Mouse (Mus musculus): ENCODE measurements around the gene Crybb3. TPM values are rescaled to one million over a fixed set of nuclear protein-coding genes. Genes with fewer than 3 reads are reported as not detected.

Gene Crybb3
- polyA plus RNA-seq (2021), result 1.1 TPM

GRCm38 (mm10) chr5:113081439-113081838 is at the start of gene Crybb3:
Gene Crybb3, minus strand, starts transcription at chr5:113081584.
- in situ Hi-C loops (cut with MboI; ENCODE audit: low pct_unique_long_range_greater_than_20kb), result loop anchor here (25.0 kb wide), 1 partner anchor 656 kb away; the partner anchor contains the start of gene Ficd
- CTCF ChIA-PET, result no interaction called here
- POLR2A ChIA-PET, result no interaction called here
- no peaks in the 10 kb centered on the region for H3K27me3 ChIP-seq
- no peak for TF ChIP-seq CTCF (IDR thresholded peaks at IDR 0.05)
- DNase-seq (ENCODE audit: low read depth, low spot score) (no peak), ATAC-seq (no peak)

DNA sequence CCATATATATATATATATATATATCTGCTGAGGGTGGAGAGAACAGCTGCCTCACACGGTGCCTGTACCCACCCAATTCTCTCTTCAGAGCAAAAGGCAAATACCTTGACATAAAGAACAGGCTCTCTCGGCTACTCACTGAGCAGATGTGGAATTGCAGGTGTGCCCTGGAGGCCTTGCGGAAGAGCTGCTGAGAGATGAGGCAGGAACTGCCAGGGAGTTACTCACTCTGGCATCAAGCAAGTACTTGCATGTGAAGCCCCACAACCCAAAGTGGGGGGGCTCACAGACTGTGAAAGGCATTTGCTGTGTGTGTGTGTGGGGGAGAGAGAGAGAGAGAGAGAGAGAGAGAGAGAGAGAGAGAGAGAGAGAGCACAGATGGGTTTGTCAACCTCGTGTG is 47.0 kb upstream of the Crybb3 start:
- CTCF ChIA-PET, result interaction anchor here (0.9 to 2.0 kb wide), 3 partner anchors 10 to 29 kb away, joined by 4 read pairs; no protein-coding TSS in a partner anchor
- DNase-seq (ENCODE audit: low read depth, low spot score) (no peak), ATAC-seq (no peak)
- POLR2A ChIA-PET, result no interaction called here
- no peaks in the 10 kb centered on the region for H3K27me3 ChIP-seq
- in situ Hi-C loops (cut with MboI; ENCODE audit: low pct_unique_long_range_greater_than_20kb), result no loop called here
- no peak for TF ChIP-seq CTCF (IDR thresholded peaks at IDR 0.05)

- in situ Hi-C loops (cut with MboI; ENCODE audit: low pct_unique_long_range_greater_than_20kb), result no loop called here
- CTCF ChIA-PET, result interaction anchor here (0.9 to 1.4 kb wide), 2 partner anchors 27 to 29 kb away, joined by 4 read pairs; no protein-coding TSS in a partner anchor
- no peak for TF ChIP-seq CTCF (IDR thresholded peaks at IDR 0.05)
- no peaks in the 10 kb centered on the region for H3K27me3 ChIP-seq
- DNase-seq (ENCODE audit: low read depth, low spot score), result no peak
- POLR2A ChIA-PET, result interaction anchor here (0.5 to 0.6 kb wide), 2 partner anchors 25 to 67 kb away, joined by 4 read pairs; no protein-coding TSS in a partner anchor
- ATAC-seq, result no peak
These were observed 45.1 kb upstream of the Crybb3 start for GRCm38 (mm10) chr5:113126476-113126875.

GRCm38 (mm10) chr5:113123693-113124092 is 42.3 kb upstream of the Crybb3 start:
- POLR2A ChIA-PET, result no interaction called here
- no peak for TF ChIP-seq CTCF (IDR thresholded peaks at IDR 0.05)
- CTCF ChIA-PET, result interaction anchor here (1.4 kb wide), 1 partner anchor 31 kb away, joined by 4 read pairs; no protein-coding TSS in a partner anchor
- H3K27me3 ChIP-seq, result no peaks in the 10 kb centered on the region
- in situ Hi-C loops (cut with MboI; ENCODE audit: low pct_unique_long_range_greater_than_20kb), result no loop called here
- no peak for ATAC-seq
- DNase-seq (ENCODE audit: low read depth, low spot score), result no peak

- H3K27me3 ChIP-seq, result no peaks in the 10 kb centered on the region
- POLR2A ChIA-PET, result no interaction called here
- in situ Hi-C loops (cut with MboI; ENCODE audit: low pct_unique_long_range_greater_than_20kb), result no loop called here
- CTCF ChIA-PET, result interaction anchor here (0.8 to 1.4 kb wide), 4 partner anchors 14 to 104 kb away, joined by 3 to 5 read pairs (median 4); partner anchors contain the start of gene Tmem211
- DNase-seq (ENCODE audit: low read depth, low spot score), result peak; percentile 41
- peak; percentile 66 for ATAC-seq
- TF ChIP-seq CTCF (IDR thresholded peaks at IDR 0.05), result no peak
These were observed 41.1 kb upstream of the Crybb3 start for GRCm38 (mm10) chr5:113122326-113123054.

DNA sequence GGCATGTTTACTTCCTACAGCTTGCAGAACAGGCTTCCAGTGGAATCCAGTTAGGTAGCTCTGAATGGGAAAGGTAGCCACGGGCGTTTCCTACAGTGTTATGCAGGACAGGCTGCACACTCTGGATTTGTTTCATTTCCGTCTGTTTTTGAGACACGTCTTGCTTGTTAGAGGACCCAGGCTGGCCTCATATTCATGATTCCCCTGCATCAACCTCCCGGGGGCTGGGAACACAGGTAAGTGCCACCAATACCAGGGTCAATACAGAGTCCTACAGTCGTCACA is 40.1 kb upstream of the Crybb3 start:
- in situ Hi-C loops (cut with MboI; ENCODE audit: low pct_unique_long_range_greater_than_20kb), result no loop called here
- DNase-seq (ENCODE audit: low read depth, low spot score) (no peak), ATAC-seq (no peak)
- ChIA-PET POLR2A (interaction anchor here (0.6 kb wide), 1 partner anchor 9 kb away, joined by 3 read pairs; no protein-coding TSS in a partner anchor), CTCF (interaction anchor here (1.4 kb wide), 1 partner anchor 22 kb away, joined by 3 read pairs; no protein-coding TSS in a partner anchor)
- TF ChIP-seq CTCF (IDR thresholded peaks at IDR 0.05), result no peak
- no peaks in the 10 kb centered on the region for H3K27me3 ChIP-seq

- CTCF ChIA-PET, result interaction anchor here (1.4 kb wide), 1 partner anchor 21 kb away, joined by 3 read pairs; no protein-coding TSS in a partner anchor
- ATAC-seq (no peak), DNase-seq (ENCODE audit: low read depth, low spot score) (no peak)
- in situ Hi-C loops (cut with MboI; ENCODE audit: low pct_unique_long_range_greater_than_20kb), result no loop called here
- TF ChIP-seq CTCF (IDR thresholded peaks at IDR 0.05), result no peak
- POLR2A ChIA-PET, result interaction anchor here (0.6 kb wide), 1 partner anchor 8 kb away, joined by 3 read pairs; no protein-coding TSS in a partner anchor
- no peaks in the 10 kb centered on the region for H3K27me3 ChIP-seq
These were observed 39.6 kb upstream of the Crybb3 start for GRCm38 (mm10) chr5:113120741-113121590.

- in situ Hi-C loops (cut with MboI; ENCODE audit: low pct_unique_long_range_greater_than_20kb), result no loop called here
- ChIA-PET CTCF (interaction anchor here (1.3 to 1.4 kb wide), 2 partner anchors 10 to 20 kb away, joined by 4 to 7 read pairs; no protein-coding TSS in a partner anchor), POLR2A (no interaction called here)
- no peak for TF ChIP-seq CTCF (IDR thresholded peaks at IDR 0.05)
- DNase-seq (ENCODE audit: low read depth, low spot score) (no peak), ATAC-seq (no peak)
- no peaks in the 10 kb centered on the region for H3K27me3 ChIP-seq
These were observed 38.6 kb upstream of the Crybb3 start for GRCm38 (mm10) chr5:113119861-113120465.

DNA sequence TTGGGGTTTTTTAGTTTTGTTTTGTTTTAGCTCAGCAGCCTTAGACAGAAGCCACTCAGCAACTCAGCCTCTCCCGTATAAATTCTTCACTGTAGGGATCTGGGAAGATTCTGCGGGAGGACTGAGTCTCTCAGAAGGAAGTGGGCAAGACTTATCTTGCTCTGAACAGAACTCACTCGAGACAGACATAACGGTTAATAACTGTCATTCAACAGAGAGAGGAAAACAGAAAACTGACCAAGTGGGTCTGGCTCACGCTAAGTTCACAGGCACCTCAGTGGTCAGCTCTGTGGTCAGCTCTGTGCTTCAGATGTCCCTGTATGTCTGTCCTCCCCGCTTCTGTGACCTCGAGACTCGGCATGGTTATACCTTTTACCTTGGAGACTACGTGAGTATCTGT is 37.9 kb upstream of the Crybb3 start:
- CTCF ChIA-PET, result interaction anchor here (1.3 to 1.7 kb wide), 3 partner anchors 10 to 23 kb away, joined by 3 to 7 read pairs (median 4); no protein-coding TSS in a partner anchor
- ATAC-seq (no peak), DNase-seq (ENCODE audit: low read depth, low spot score) (no peak)
- in situ Hi-C loops (cut with MboI; ENCODE audit: low pct_unique_long_range_greater_than_20kb), result no loop called here
- POLR2A ChIA-PET, result no interaction called here
- no peaks in the 10 kb centered on the region for H3K27me3 ChIP-seq
- TF ChIP-seq CTCF (IDR thresholded peaks at IDR 0.05), result no peak

- ChIA-PET CTCF (interaction anchor here (1.0 to 1.7 kb wide), 3 partner anchors 12 to 24 kb away, joined by 3 to 7 read pairs (median 4); no protein-coding TSS in a partner anchor), POLR2A (no interaction called here)
- DNase-seq (ENCODE audit: low read depth, low spot score) (no peak), ATAC-seq (no peak)
- in situ Hi-C loops (cut with MboI; ENCODE audit: low pct_unique_long_range_greater_than_20kb), result no loop called here
- no peaks in the 10 kb centered on the region for H3K27me3 ChIP-seq
- no peak for TF ChIP-seq CTCF (IDR thresholded peaks at IDR 0.05)
These were observed 37.3 kb upstream of the Crybb3 start for GRCm38 (mm10) chr5:113118695-113119094.
